Mouse (Mus musculus): Measurements from ENCODE around the gene Olfr460. TPM values are rescaled to one million over a fixed set of nuclear protein-coding genes. Genes with fewer than 3 reads are reported as not detected.

Olfr460 gene
- total RNA-seq, 2 experiments from 2014 or later, result not detected

DNA sequence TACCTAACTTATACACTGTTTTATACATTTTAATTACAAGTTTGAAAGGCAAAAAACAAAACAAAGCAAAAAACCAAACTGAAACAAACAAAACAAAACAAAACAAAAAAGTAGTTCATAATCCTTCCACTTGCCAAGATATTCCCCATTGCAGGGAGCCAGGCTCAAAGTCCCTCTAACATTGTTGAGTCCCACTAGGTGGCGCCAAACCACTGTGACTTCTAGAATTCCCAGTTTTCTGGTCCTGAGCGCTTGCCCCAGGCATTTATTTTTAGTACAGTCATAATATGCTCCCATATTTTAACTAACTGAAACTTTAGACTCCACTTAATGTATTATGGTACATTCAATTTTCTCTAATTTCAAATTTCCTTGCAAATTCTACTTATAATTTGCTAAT lies 48.7 kb downstream of the Olfr460 start:
- no peak overlapping the region for H3K27ac ChIP-seq
- intact Hi-C loops (cut with DNase I), result loop anchor here (2.0 kb wide), 1 partner anchor 71 kb away; no protein-coding TSS in a partner anchor
- DNase-seq, result peak; percentile 59

More for the DNA sequence above, 48.7 kb downstream of the Olfr460 start:
- H3K4me3 ChIP-seq, result no peak overlapping the region
- TF ChIP-seq CTCF (IDR thresholded peaks at IDR 0.05), result peak; percentile 76

Other genes starting within 250 kb of the Olfr460 start
- gene Agk, start 244.3 kb upstream of the Olfr460 start, total RNA-seq (2021), result 1 to 10 TPM; 5.5 to 9.0 TPM
- 1 to 10 TPM in 1 of 2 experiments, under 1 TPM in 1; 0.98 to 1.2 TPM for gene E330009J07Rik, start 133.4 kb upstream of the Olfr460 start, total RNA-seq (2021)
- not detected for gene Wee2, start 130.4 kb upstream of the Olfr460 start, total RNA-seq (2021)
- gene Ssbp1, start 98.1 kb upstream of the Olfr460 start, total RNA-seq (2021), result 10 to 100 TPM; 24.7 to 29.6 TPM
- not detected for gene Tas2r137, start 78.3 kb upstream of the Olfr460 start, total RNA-seq (2021)
- not detected for gene Tas2r108, start 76.0 kb upstream of the Olfr460 start, total RNA-seq (2021)
- not detected for gene Prss37, start 50.0 kb upstream of the Olfr460 start, total RNA-seq (2021)
- gene Olfr461, start 14.4 kb upstream of the Olfr460 start, total RNA-seq (2021), result not detected
- under 1 TPM; 0.13 to 0.17 TPM for gene Clec5a, start 16.3 kb downstream of the Olfr460 start, total RNA-seq (2021)
- not detected for gene Tas2r138, start 43.8 kb downstream of the Olfr460 start, total RNA-seq (2021)
- gene Mgam, start 59.3 kb downstream of the Olfr460 start, total RNA-seq (2021), result 1 to 10 TPM in 1 of 2 experiments, not detected in 1; 1.1 TPM